ENCODE assay signal across 8 mouse cellular contexts in genomic region chr8:84902367-84902919, GRCm38 (mm10). TPM values are rescaled to one million over a fixed set of nuclear protein-coding genes. Genes with fewer than 3 reads are reported as not detected.
A peak's percentile ranks its signal among the peaks of the same experiment; 100 is the strongest.
DNase-seq lines count a peak whose midpoint lies in the region; ATAC-seq and TF ChIP-seq lines count a peak whose summit lies in the region.

No protein-coding gene starts in this region.

- no peaks in the 10 kb centered on the region for H3K9me3 ChIP-seq in heart, embryonic 10.5 days
- no peaks in the 10 kb centered on the region for H3K9me3 ChIP-seq in E14TG2a.4 (ENCODE audit: low read length)
- H3K9me3 ChIP-seq in forebrain, embryonic 15.5 days: no peaks in the 10 kb centered on the region
- H3K9me3 ChIP-seq in liver, embryonic 16.5 days (replicated peaks; ENCODE audit: control insufficient read depth, low read length): no peaks in the 10 kb centered on the region

- peaks cover 11% of the 10 kb centered on the region for H3K4me1 ChIP-seq in heart, embryonic 10.5 days
- peaks cover 52% of the 10 kb centered on the region for H3K4me1 ChIP-seq in E14TG2a.4 (replicated peaks; ENCODE audit: low read depth, low read length)
- H3K4me1 ChIP-seq in forebrain, embryonic 15.5 days: peaks cover 14% of the 10 kb centered on the region
- H3K4me1 ChIP-seq in liver, embryonic 16.5 days (ENCODE audit: control insufficient read depth, low read depth, low read length): peaks cover 46% of the 10 kb centered on the region

- intact Hi-C loops in heart, postnatal 14 days (cut with DNase I): loop anchor here (2.0 kb wide), 1 partner anchor 56 kb away; the partner anchor contains the start of gene Calr

- peak overlapping the region; percentile 91 for H3K27ac ChIP-seq in heart, embryonic 10.5 days
- H3K27ac ChIP-seq in forebrain, embryonic 15.5 days (replicated peaks): no peak overlapping the region
- peak overlapping the region; percentile 100 for H3K27ac ChIP-seq in liver, embryonic 16.5 days (ENCODE audit: low read length)

- peak overlapping the region; percentile 85 for H3K4me2 ChIP-seq in forebrain, embryonic 15.5 days (replicated peaks)
- peak overlapping the region; percentile 96 for H3K4me2 ChIP-seq in liver, embryonic 16.5 days (ENCODE audit: low read depth, low read length)

- no peaks in the 10 kb centered on the region for H3K36me3 ChIP-seq in heart, embryonic 10.5 days
- peaks cover 12% of the 10 kb centered on the region; the same call in 1 of the 2 replicates for H3K36me3 ChIP-seq in E14TG2a.4 (ENCODE audit: insufficient read depth, low read length)
- no peaks in the 10 kb centered on the region for H3K36me3 ChIP-seq in forebrain, embryonic 15.5 days
- peaks cover 36% of the 10 kb centered on the region for H3K36me3 ChIP-seq in liver, embryonic 16.5 days (ENCODE audit: control insufficient read depth, insufficient read depth)

- peak overlapping the region; percentile 51 for H3K9ac ChIP-seq in forebrain, embryonic 15.5 days (replicated peaks)
- H3K9ac ChIP-seq in liver, embryonic 16.5 days (ENCODE audit: low read depth, low read length): peak overlapping the region; percentile 99

- peak; percentile 12; the same call in 1 of the 2 replicates for ATAC-seq in forebrain, embryonic 15.5 days (replicated peaks)
- ATAC-seq in liver, embryonic 16.5 days (ENCODE audit: low read depth): no peak

- TF ChIP-seq CTCF in E14TG2a.4 (conservative IDR thresholded peaks at IDR 0.05; ENCODE audit: low read length): no peak

- 4% methylated on average over 24 of the region's 24 CpGs for WGBS in heart, embryonic 10.5 days
- 3% methylated on average over 23 of the region's 24 CpGs for WGBS in forebrain, embryonic 15.5 days
- 2% methylated on average over 24 of the region's 24 CpGs for WGBS in liver, embryonic 16.5 days (ENCODE audit: insufficient replicate concordance)

- H3K4me3 ChIP-seq in heart, embryonic 10.5 days: peak overlapping the region; percentile 82
- peak overlapping the region; percentile 93 for H3K4me3 ChIP-seq in E14TG2a.4 (replicated peaks; ENCODE audit: low read length)
- H3K4me3 ChIP-seq in forebrain, embryonic 15.5 days: peak overlapping the region; percentile 49
- H3K4me3 ChIP-seq in liver, embryonic 16.5 days (ENCODE audit: low read depth, low read length): peak overlapping the region; percentile 97

- no peak for DNase-seq in heart, embryonic 10.5 days (ENCODE audit: low spot score)
- DNase-seq in heart, postnatal 14 days: no peak
- no peak for DNase-seq in right cerebral cortex, adult 2 months (ENCODE audit: low spot score in 2 of 2)
- no peak for DNase-seq in cerebellum, adult 9-10 months
- no peak for DNase-seq in layer of hippocampus, adult 9-11 months

- H3K27me3 ChIP-seq in heart, embryonic 10.5 days (ENCODE audit: insufficient read depth, poor library complexity, severe bottlenecking): peaks cover 34% of the 10 kb centered on the region
- peaks cover 21% of the 10 kb centered on the region for H3K27me3 ChIP-seq in E14TG2a.4 (ENCODE audit: insufficient read depth, low read length)
- H3K27me3 ChIP-seq in forebrain, embryonic 15.5 days: no peaks in the 10 kb centered on the region
- no peaks in the 10 kb centered on the region for H3K27me3 ChIP-seq in liver, embryonic 16.5 days (ENCODE audit: control insufficient read depth, insufficient read depth, low read depth, low read length)

RNA-seq across cellular contexts. Expression of gene Klf1, which starts 0.7 kb away (rescaled TPM):
- 54.2 and 54.3 TPM in 2 replicates for polyA plus RNA-seq in heart, embryonic 10.5 days (2016; fragmentation: Nextera tagmentation; extraction: Ambion mirVana)
- total RNA-seq in heart, postnatal 14 days (2021): not detected
- 0.75 and 0.87 TPM in 2 replicates for polyA plus RNA-seq in forebrain, embryonic 15.5 days (2015; fragmentation: Nextera tagmentation; extraction: Ambion mirVana)
- polyA plus RNA-seq in liver, embryonic 16.5 days (2015; fragmentation: Nextera tagmentation; extraction: Ambion mirVana): 394 and 409 TPM in 2 replicates

RNA-seq across cellular contexts. Expression of gene Dnase2a, which starts 5.9 kb away (rescaled TPM):
- 3.2 and 3.8 TPM in 2 replicates for polyA plus RNA-seq in heart, embryonic 10.5 days (2016; fragmentation: Nextera tagmentation; extraction: Ambion mirVana)
- 1 to 10 TPM; 5.9 to 7.3 TPM for total RNA-seq in heart, postnatal 14 days (2021)
- 5.6 TPM in 2 replicates for polyA plus RNA-seq in forebrain, embryonic 15.5 days (2015; fragmentation: Nextera tagmentation; extraction: Ambion mirVana)
- polyA plus RNA-seq in liver, embryonic 16.5 days (2015; fragmentation: Nextera tagmentation; extraction: Ambion mirVana): 12.5 and 13.6 TPM in 2 replicates

RNA-seq across cellular contexts. Expression of gene Gcdh, which starts 8.7 kb away (rescaled TPM):
- 43.8 and 45.3 TPM in 2 replicates for polyA plus RNA-seq in heart, embryonic 10.5 days (2016; fragmentation: Nextera tagmentation; extraction: Ambion mirVana)
- 10 to 100 TPM; 41.4 to 42.0 TPM for total RNA-seq in heart, postnatal 14 days (2021)
- polyA plus RNA-seq in forebrain, embryonic 15.5 days (2015; fragmentation: Nextera tagmentation; extraction: Ambion mirVana): 36.2 and 37.4 TPM in 2 replicates
- polyA plus RNA-seq in liver, embryonic 16.5 days (2015; fragmentation: Nextera tagmentation; extraction: Ambion mirVana): 65.7 and 73.0 TPM in 2 replicates

RNA-seq across cellular contexts. Expression of gene Syce2, which starts 30.5 kb away (rescaled TPM):
- 51.7 and 64.6 TPM in 2 replicates for polyA plus RNA-seq in heart, embryonic 10.5 days (2016; fragmentation: Nextera tagmentation; extraction: Ambion mirVana)
- total RNA-seq in heart, postnatal 14 days (2021): 1 to 10 TPM; 2.2 to 3.7 TPM
- polyA plus RNA-seq in forebrain, embryonic 15.5 days (2015; fragmentation: Nextera tagmentation; extraction: Ambion mirVana): 55.0 and 64.4 TPM in 2 replicates
- polyA plus RNA-seq in liver, embryonic 16.5 days (2015; fragmentation: Nextera tagmentation; extraction: Ambion mirVana): 41.2 and 47.8 TPM in 2 replicates

RNA-seq across cellular contexts. Expression of gene Mast1, which starts 34.7 kb away (rescaled TPM):
- polyA plus RNA-seq in heart, embryonic 10.5 days (2016; fragmentation: Nextera tagmentation; extraction: Ambion mirVana): 0.09 and 0.16 TPM in 2 replicates
- total RNA-seq in heart, postnatal 14 days (2021): not detected
- 48.3 and 52.5 TPM in 2 replicates for polyA plus RNA-seq in forebrain, embryonic 15.5 days (2015; fragmentation: Nextera tagmentation; extraction: Ambion mirVana)
- 0.09 and 0.15 TPM in 2 replicates for polyA plus RNA-seq in liver, embryonic 16.5 days (2015; fragmentation: Nextera tagmentation; extraction: Ambion mirVana)

Comparison
In these comparisons a context has a peak if more than half of its experiments do, and no peak if none do; other contexts are left out.
1. RNA of gene Klf1, which starts 0.7 kb away (polyA plus RNA-seq): 394 to 409 TPM in liver, embryonic 16.5 days and 54.2 to 54.3 TPM in heart, embryonic 10.5 days; 0.75 to 0.87 TPM in forebrain, embryonic 15.5 days; every median in the first group is over 10 times any median in the second.
2. Peak in every context shown above with its lines, with median percentiles within 50 percentile points of each other: H3K4me3 ChIP-seq.